Mouse (Mus musculus) T-cell, adult 2 months (primary cell): Measurements from ENCODE around the gene Hdac10.

Source experiments
- DNase-seq: peaks from one replicate; pipeline ENCODE4 v3.0.0; 2022; ENCODE audit warnings: low spot score

Gene Hdac10

DNA sequence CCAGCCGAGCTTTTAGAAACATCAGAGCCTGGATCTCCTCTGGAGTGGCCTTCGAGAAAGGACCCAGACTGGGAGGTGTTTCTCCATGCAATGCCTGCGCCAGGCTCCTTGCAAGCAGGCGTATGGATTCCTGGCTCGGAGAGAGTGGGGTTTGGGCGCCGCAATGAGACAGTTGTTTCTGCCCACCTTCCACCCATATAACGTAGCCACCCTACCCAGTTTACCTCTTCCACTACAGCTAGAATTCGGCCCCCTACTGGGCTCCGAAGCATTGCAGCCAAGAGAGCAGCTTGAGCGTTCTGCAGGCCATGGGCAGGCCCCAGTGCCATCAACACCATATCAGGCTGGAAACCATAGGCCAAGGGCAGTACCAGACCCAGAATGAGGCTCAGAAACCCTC, 4.9 kb downstream of the Hdac10 start:
- no peak for DNase-seq

DNA sequence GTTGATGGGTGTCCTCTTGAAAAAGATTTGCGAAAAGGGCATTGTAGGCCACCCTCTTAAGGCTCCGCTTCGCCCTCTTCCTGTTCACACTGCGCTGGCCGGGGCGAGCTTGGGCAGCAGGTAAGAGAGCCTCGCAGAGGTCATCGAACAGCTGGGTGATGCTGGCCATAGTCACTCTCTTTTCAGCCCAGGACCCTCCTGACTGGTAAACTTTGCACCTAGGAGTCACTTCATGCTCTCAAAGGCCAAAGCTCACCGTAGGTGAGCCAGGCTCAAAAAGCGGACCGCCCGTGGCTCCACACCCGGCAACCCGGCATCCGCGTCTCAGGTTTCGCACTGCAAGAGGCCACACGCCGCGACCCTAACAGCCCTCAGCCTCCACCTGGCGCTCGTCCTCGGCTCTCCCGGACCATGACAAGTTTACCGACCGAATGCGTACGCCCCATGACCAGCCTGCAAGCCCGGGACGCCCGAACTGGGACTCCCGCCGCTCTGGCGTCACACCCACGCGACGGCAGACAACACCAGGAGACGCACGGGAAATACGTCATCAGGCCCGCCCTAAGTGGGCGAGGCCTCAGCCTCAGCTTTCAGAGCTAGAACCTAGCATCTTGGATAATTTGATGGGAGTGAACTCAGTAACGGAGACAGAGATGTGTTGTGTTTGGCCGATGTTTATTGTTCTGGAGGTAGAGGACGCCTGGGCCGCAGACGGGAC, 5.7 kb downstream of the Hdac10 start, which contains the start of gene Tubgcp6:
Gene Tubgcp6, minus strand, starts transcription at position 464 of the 718 bp plus-strand sequence.
- peak; percentile 91 for DNase-seq

DNA sequence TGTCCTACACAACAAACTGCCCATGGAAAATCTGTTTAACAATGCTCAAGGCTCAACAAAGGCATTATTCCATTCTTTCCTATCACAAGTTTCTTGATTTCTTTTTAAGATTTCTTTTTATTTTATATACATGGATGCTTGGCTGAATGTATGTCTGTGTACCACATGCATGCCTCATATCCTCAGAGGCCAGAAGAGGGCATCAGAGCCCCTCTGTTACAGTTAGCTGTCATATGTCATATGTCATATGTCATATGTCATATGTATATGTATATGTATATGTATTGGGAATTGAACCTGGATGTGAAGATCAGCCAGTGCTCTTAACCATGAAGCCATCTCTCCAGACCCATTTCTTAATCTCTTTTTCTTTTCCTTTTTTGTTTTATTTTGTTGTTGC, 10.5 kb downstream of the Hdac10 start:
- DNase-seq = peak; percentile 37

DNA sequence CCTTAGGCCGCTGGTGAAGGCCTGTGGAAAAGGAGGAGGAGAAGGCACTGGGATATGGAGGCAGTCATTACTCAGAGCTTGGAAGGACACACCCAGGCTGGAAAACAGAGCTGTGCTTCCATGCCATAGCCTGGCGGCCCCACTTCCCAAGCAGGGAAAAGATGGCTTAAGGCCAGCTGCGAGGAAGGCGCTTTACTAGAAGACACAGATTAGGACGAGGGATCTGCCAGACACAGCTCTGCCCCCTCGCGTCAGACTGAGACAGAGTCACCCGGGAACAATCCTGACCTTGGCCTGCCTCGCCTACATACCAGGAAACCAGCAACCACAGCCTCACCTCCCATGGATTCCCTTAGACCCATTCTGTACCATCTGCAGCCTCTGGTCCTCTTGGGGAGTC, 18.4 kb downstream of the Hdac10 start:
- no peak for DNase-seq

DNA sequence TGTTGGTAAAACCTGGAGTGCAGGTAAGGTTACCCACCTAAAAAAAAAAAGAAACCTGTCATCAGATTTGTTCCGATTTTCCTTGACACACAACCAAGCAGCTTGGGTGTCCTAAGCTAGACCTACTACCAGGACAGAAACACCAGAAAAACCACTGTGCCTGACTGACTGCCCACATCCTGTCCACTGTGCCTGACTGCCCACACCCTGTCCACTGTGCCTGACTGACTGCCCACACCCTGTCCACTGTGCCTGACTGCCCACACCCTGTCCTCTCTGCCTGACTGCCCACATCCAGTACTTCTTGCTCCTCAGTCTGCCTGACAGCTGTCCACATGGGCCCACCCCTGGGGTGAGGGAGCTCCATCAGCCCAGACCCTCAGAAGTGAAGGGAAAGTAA, 21.5 kb downstream of the Hdac10 start:
- no peak for DNase-seq

DNA sequence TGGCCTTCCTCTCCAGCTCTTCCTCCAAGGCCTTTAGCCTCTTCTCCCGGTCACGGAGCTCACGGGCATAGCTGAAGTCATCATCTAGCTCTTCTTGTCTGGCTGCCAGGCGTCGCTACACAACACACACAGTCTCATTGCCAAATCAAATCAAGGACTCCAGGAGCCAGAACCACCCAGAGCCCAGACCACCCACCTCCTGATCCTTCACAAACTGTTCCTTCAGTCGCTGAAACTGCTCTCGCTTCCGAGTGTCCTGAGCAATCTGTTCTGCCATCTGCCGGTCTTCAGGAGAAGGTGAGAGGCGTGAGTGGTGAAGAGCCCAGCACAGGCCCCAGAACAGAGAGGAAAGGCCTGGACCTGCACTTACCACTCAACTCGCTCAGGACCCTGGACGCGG, 22.4 kb downstream of the Hdac10 start:
- DNase-seq = no peak

DNA sequence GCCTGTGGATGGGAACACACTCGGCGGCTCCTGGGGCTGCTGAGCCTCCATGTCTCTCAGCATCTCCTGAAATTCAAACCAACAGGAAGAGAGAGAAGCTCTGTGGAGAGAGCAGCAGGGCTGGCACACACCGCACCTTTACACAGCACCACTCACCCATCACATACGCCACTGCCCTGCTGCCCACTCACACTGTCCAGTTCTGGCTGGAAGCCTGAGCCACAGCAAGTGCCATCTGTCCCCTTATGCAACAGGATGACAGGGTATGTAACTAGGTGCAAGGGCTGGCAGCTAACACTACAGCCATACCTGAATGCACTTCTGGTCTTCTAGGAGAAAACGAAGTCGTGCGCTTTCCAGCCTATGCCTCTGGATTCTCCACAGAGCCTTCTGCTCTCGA, 24.1 kb downstream of the Hdac10 start:
- DNase-seq = no peak

DNA sequence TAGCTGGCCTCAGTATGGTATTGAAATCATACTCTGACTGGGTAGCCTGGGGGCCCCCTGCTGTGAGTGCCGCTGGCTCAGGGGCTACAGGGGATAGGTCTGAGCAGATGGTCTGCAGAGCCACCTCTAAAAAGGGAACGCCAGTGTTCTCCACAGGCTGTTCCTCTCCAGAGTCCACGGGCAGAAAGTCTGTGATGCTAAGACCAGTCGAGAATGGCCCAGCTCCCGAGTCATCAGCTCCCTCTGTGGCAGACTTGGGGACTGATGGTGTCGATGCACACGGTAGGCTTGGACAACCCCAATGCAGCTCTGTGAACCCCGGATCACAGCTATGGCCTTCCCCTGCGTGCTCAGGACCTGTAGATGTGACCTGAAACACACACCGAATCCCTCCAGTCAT, 24.6 kb downstream of the Hdac10 start:
- no peak for DNase-seq

DNA sequence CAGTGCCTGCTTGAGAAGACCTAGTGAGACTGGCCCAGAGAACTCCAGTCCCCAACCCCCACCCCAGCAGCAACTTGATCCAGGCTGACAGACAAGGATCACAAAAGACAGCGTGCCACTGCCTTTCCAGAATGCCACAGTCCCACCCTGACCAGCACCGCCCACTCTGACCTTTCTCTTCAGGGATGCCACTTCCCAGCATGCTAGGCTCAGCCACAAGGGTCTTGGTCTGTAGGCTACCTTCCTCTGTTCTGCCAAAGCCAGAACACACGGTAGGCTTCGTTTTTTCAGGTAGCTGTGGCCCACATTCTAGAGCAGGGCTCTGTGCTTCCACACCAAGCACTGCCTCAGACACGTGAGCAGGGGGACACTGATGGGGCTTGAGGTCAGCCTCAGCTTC, 25.9 kb downstream of the Hdac10 start:
- no peak for DNase-seq

DNA sequence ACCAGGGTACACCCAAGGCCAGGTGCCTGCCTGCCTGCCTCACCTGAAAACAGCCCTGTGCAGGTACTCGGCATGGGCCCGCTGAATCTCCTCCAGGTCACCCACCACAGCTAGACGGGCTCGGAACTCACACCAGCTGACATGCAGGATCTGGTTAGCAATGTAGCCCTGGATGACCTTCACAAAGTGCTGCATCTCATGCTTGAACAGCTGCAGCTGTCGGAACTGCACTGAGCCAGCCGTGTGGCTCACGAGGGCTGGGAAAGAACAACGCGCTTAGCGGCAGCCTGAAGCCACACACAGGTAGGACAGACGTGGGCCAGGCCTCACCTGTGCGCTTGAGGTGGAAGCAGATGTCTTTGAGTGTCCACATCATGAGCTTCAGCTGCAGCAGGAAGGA, 27.7 kb downstream of the Hdac10 start:
- DNase-seq = no peak

DNA sequence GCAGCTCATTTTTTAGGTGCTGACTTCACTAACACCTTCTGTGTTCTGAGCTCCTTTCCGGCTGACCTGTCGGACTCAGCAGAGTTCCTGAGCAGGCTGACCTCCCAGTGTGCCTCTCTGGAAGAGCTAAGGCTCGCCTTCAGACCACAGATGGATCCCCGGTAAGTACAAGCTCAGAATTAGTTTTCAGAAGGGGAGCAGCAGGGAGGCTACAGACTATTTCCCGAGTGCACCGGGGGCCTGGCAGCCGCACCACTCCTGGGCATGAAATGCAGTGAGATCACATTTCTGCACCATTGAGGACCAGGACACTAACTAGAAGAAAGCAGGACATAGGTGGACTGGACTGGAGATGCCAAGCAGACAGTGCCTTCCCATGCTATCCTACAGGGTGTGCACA, 29.9 kb downstream of the Hdac10 start:
- DNase-seq = no peak

DNA sequence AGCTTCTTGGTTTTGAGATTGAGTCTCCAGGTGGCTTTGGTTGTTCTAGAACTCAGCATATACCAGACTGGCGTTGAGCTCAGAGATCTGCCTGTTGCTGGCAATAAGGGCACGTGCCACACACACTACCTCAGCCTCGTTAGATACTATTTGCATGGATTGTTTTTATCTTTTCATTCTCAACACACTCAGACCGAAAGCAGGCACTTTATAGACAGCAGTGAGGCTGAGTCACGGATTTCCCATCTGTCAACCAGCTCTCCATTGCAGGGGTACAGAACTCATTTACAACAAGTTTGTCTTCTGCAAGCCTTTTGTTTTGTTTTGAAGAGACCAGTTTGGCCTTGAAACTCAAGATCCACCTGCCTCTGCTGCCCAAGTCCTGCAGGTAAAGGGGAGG, 31.1 kb downstream of the Hdac10 start:
- DNase-seq = no peak

DNA sequence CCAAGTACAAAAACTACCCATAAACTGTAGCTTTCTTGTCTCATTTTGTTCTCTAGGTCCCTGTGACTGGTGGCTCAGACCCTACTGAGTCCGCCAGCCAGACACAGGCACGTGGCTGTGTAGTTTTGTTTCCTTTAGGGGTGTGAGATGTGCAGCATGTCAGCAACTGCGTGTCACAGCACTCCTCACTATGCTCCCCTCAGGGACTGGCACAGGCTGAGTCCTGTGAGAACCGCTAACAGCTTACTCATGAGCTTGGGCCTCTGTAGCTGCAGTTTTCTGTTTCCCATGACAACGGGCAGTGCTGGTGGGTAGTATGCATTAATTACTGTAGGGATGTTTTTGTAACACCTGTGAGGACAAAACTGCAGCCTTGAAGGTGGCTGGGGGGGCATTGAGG, 36.3 kb downstream of the Hdac10 start:
- DNase-seq = no peak

DNA sequence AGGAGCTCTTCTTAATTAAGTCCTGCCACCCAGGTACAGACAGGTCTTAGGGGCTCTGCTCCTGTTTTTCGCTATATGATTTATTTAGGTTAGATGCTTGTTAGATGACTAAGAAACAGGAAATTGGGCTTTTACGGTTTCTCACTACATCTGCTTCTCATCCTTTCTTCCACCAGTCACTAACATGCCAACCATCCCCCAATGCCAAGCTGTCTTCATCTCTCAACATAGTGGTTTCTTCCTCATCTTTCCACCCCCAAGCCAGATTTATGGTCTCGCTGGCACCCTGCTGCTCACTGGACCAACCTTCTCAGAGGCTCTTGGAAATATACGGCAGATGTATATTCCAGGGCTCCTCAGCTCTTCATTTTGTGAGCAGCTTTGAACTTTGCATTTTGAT, 37.8 kb downstream of the Hdac10 start:
- no peak for DNase-seq

DNA sequence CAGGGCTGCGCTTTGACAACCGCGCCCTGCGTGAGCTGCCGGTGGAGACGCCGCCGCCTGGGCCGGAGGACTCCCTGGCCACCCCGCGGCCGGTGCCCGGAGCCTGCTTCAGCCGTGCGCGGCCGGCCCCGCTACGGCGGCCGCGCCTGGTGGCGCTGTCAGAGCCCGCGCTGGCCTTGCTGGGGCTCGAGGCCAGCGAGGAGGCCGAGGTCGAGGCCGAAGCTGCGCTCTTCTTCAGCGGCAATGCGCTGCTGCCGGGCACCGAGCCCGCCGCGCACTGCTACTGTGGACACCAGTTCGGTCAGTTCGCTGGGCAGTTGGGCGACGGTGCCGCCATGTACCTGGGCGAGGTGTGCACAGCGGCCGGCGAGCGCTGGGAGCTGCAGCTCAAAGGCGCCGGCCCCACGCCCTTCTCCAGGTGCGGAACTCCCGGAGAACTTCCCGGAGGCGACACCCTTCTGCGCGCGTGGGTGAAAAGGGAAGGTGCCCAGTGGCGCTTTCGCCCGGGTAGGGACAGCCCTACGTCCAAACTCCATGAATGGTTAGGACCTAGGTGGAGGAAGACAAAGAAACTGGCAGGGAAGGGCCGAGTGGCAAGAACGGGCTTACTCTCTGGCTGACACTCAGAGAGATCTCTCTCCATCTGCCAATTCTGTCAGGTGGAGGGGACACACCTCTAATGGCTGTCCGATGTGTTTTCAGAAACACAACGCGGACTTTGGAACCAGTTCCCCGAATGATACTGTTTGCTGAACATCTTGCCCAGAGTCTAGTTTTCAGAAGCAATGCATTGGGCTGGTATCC, 39.0 kb downstream of the Hdac10 start:
- DNase-seq = no peak

DNA sequence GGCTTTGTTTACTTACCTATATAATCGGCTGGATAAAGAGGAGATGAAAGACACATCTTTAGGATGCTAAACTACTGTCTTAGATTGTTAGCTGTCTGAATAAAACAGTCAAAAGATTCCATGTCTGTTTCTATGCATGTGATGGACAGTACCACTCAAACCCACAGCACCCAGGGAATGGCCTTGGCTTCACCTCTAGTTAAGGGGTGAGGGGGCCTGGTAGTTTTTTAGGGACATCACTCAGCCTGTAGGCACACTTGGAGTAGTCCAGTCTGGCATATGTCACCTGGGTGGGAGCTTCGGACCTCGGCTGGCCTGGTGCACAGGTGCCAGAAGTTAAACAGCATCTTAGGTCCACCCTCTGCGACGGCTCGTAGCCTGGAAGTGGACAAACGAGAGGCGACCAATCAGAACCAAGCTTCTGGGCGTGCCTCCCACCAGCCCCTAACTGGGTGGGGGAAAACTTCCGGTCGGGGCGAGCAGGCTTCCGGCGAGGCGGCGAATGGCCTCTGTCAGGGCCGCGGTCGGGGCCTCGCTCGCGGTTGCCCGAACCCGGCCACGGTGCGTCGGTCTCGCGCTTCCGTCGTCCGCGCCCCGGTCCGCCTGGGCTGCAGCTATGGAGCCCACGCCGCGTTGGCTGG, 39.8 kb downstream of the Hdac10 start, which contains the start of gene Selenoo:
Gene Selenoo, plus strand, starts transcription at position 478 of the 641 bp plus-strand sequence.
- peak; percentile 68 for DNase-seq

DNA sequence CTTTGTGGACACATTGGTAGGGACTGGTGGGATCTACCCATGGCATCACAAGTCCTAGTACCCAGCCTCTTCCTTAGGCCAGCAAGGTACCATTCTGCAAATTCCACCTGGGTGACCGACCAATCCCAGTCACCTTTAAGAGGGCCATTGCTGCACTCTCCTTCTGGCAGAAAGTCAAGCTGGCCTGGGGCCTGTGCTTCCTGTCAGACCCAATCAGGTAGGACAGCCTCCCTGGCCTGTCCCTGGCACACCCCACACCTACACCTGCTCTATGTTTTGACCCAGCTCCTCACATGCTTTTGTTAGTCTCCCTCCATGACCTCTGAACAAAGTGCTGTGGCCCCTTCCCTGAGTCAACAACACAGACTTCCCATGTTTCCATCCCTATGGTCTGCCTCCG, 43.7 kb downstream of the Hdac10 start:
- no peak for DNase-seq

DNA sequence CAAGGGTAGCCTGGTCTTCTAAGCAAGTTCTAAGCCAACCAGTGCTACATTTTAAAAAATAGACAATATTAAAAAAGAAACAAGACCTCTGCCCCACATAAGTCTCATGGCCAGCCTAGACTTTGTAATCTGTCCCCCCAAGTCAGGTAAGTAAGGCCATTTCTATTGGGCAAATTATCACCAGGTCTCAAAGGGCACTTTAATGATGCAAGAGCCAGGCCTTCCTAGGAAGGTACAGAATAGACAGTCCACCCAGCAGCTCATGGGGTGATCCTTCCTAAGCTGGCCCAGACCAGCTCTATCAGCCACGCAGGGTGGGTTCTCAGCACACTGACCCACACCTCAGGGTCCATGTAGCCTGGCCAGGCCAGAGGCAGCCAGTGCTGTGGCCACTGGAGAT, 44.6 kb downstream of the Hdac10 start:
- no peak for DNase-seq

DNA sequence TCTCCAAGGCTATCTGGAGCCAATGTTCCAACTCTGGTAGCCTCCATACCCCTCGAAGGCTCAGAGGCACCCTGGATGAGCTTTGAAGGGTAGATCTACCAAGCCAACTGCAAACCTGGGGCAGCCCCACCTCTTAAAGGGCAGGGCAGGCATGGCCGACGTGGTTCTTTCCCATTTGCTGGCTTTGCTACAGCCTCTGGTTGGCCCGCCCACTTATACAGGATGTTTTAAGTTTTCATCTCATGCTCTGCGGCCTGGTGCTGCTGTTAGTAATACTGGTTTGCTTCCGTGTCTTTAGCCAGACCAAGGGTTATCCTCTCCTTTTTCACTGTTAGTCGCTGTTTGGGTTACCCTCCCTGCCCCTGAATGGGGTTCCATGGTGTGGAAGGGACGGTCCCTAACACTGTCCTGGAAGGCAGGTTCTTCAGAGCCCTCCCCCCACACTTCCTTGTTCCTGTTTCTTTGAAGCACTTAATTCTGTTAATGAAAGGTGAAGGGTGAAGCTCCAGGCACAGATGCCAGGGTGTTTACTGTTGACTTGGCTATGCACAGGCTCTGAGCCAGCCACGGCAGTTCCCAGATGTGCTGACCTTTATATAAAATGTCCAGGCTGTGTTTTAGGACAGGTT, 50.2 kb downstream of the Hdac10 start:
- DNase-seq = peak; percentile 81

DNA sequence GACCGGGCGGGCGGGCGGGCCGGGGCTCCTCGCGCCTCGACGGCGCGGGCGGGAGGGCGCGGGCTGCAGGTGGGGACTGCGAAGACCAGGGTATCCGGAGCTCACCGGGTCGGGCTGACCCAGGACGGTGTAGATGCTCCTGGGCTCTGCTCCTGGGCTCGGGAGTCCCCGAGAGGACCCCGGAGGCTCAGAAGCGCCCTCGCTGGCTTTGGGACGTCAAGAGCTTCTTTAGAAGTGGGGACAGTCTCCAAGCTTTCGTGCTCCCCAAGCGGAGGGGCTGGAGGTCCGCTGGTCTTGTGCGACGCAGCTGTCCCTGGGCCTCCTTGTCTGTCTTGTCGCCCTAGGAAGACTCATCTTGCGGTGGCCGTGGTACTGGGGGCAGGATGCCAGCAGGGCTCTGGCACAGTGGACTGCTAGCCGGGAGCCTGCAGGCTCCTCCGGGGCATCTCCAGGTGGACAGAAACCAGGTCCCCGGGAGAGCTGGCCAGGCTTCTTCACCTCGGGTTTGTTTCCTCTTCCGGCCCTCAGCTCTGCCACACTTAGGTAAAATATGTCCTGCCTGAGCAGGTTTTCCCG, 52.3 kb downstream of the Hdac10 start:
- DNase-seq = peak; percentile 11

DNA sequence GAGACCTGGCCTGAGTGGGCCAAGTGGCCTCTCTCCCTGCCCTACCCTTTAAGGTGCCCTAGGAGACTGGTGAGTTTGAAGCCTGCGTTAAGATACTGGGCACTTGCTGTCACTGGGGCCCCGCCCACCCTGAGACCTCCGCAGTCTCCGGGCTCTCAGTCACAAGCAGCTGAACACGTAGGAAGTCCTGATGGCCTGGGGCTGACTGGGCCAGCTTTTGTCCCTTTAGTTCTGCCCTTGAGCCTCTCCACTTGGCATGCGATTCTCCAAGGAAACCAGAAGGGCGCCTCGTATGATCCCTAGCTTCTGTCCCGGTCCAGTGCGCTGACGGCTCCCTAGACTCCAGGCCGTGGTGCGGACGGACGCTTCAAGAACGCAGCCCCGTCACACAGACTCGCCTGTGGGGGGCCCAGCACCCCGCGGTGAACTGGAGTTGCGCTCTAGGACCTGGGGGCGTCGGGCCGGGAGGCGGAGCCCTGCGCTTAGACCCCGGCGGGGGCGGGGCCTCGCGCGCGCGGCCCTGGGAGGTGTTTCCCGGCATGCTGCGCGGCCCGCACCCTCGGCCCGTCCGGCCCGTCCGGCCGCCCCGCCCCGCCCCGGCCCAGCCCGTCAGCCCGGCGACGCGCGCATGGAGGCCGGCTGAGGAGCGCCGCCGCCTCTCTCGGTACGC, 52.9 kb downstream of the Hdac10 start:
- DNase-seq = peak; percentile 79
